Mouse (Mus musculus): Measurements from ENCODE around the gene Adtrp. TPM values are rescaled to one million over a fixed set of nuclear protein-coding genes. Genes with fewer than 3 reads are reported as not detected.

Gene Adtrp
- polyA plus RNA-seq, 1 experiment: not detected

- Histone ChIP-seq H3K4me3 (replicated peaks) (no peak overlapping the region), H3K36me3 (ENCODE audit: control insufficient read depth) (no peaks in the 10 kb centered on the region), H3K27me3 (ENCODE audit: control insufficient read depth) (no peaks in the 10 kb centered on the region), H3K9me3 (ENCODE audit: control insufficient read depth, low read length) (no peaks in the 10 kb centered on the region), H3K4me1 (ENCODE audit: control insufficient read depth) (no peaks in the 10 kb centered on the region)
- TF ChIP-seq TAL1 (IDR thresholded peaks at IDR 0.05; ENCODE audit: low read length) (no peak), GATA1 (IDR thresholded peaks at IDR 0.05; ENCODE audit: low read length) (no peak)
Observed at GRCm38 (mm10) chr13:41819918-41820317, 27.6 kb downstream of the Adtrp start.

DNA sequence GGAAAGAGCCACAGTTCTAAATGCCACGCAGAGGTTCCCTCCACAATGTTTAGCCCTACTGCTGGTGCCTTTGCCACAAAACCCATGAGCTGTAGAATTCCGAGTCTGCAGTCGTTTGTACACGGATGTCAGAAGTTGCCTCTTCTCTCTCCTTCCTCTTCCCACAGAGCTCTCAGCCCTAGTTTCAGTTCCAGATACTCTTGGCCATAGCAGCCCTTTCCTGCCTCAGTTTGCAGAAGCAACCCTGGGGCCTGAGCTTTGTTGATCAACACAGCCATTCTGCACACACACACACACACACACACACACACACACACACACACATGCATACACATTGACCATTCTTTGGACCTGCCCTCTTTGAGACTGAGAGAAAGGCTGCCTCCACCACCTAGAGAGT lies 28.0 kb downstream of the Adtrp start:
- no peaks in the 10 kb centered on the region for H3K9me3 ChIP-seq (ENCODE audit: control insufficient read depth, low read length)
- no peak overlapping the region for H3K4me3 ChIP-seq (replicated peaks)
- no peaks in the 10 kb centered on the region for H3K36me3 ChIP-seq (ENCODE audit: control insufficient read depth)
- H3K27me3 ChIP-seq (ENCODE audit: control insufficient read depth): no peaks in the 10 kb centered on the region
- TF ChIP-seq GATA1 (IDR thresholded peaks at IDR 0.05; ENCODE audit: low read length): no peak
- no peaks in the 10 kb centered on the region for H3K4me1 ChIP-seq (ENCODE audit: control insufficient read depth)

GRCm38 (mm10) chr13:41817583-41817982 lies 29.9 kb downstream of the Adtrp start:
- Histone ChIP-seq H3K27me3 (ENCODE audit: control insufficient read depth) (no peaks in the 10 kb centered on the region), H3K4me3 (replicated peaks) (no peak overlapping the region), H3K9me3 (ENCODE audit: control insufficient read depth, low read length) (no peaks in the 10 kb centered on the region), H3K36me3 (ENCODE audit: control insufficient read depth) (no peaks in the 10 kb centered on the region), H3K4me1 (ENCODE audit: control insufficient read depth) (no peaks in the 10 kb centered on the region)
- TF ChIP-seq GATA1 (IDR thresholded peaks at IDR 0.05; ENCODE audit: low read length) (no peak), TAL1 (IDR thresholded peaks at IDR 0.05; ENCODE audit: low read length) (no peak)

- Histone ChIP-seq H3K4me3 (replicated peaks) (no peak overlapping the region), H3K4me1 (ENCODE audit: control insufficient read depth) (no peaks in the 10 kb centered on the region), H3K9me3 (ENCODE audit: control insufficient read depth, low read length) (no peaks in the 10 kb centered on the region), H3K27me3 (ENCODE audit: control insufficient read depth) (no peaks in the 10 kb centered on the region), H3K36me3 (ENCODE audit: control insufficient read depth) (no peaks in the 10 kb centered on the region)
- no peak for TF ChIP-seq TAL1 (IDR thresholded peaks at IDR 0.05; ENCODE audit: low read length)
- no peak for TF ChIP-seq GATA1 (IDR thresholded peaks at IDR 0.05; ENCODE audit: low read length)
Observed at GRCm38 (mm10) chr13:41816643-41817042, 30.8 kb downstream of the Adtrp start.

GRCm38 (mm10) chr13:41810776-41811175 lies 36.7 kb downstream of the Adtrp start:
- Histone ChIP-seq H3K36me3 (ENCODE audit: control insufficient read depth) (no peaks in the 10 kb centered on the region), H3K9me3 (ENCODE audit: control insufficient read depth, low read length) (no peaks in the 10 kb centered on the region), H3K4me3 (replicated peaks) (no peak overlapping the region), H3K4me1 (ENCODE audit: control insufficient read depth) (no peaks in the 10 kb centered on the region), H3K27me3 (ENCODE audit: control insufficient read depth) (no peaks in the 10 kb centered on the region)
- TF ChIP-seq TAL1 (IDR thresholded peaks at IDR 0.05; ENCODE audit: low read length) (no peak), GATA1 (IDR thresholded peaks at IDR 0.05; ENCODE audit: low read length) (no peak)

- TF ChIP-seq TAL1 (IDR thresholded peaks at IDR 0.05; ENCODE audit: low read length) (no peak), GATA1 (IDR thresholded peaks at IDR 0.05; ENCODE audit: low read length) (no peak)
- Histone ChIP-seq H3K27me3 (ENCODE audit: control insufficient read depth) (no peaks in the 10 kb centered on the region), H3K4me3 (replicated peaks) (no peak overlapping the region)
Observed at GRCm38 (mm10) chr13:41807815-41808214, 39.7 kb downstream of the Adtrp start.

GRCm38 (mm10) chr13:41807300-41807699 lies 40.2 kb downstream of the Adtrp start:
- Histone ChIP-seq H3K27me3 (ENCODE audit: control insufficient read depth) (no peaks in the 10 kb centered on the region), H3K9me3 (ENCODE audit: control insufficient read depth, low read length) (no peaks in the 10 kb centered on the region), H3K4me1 (ENCODE audit: control insufficient read depth) (no peaks in the 10 kb centered on the region), H3K36me3 (ENCODE audit: control insufficient read depth) (no peaks in the 10 kb centered on the region), H3K4me3 (replicated peaks) (no peak overlapping the region)
- no peak for TF ChIP-seq TAL1 (IDR thresholded peaks at IDR 0.05; ENCODE audit: low read length)
- no peak for TF ChIP-seq GATA1 (IDR thresholded peaks at IDR 0.05; ENCODE audit: low read length)

More at GRCm38 (mm10) chr13:41807815-41808214, 39.7 kb downstream of the Adtrp start:
- Histone ChIP-seq H3K36me3 (ENCODE audit: control insufficient read depth) (no peaks in the 10 kb centered on the region), H3K4me1 (ENCODE audit: control insufficient read depth) (no peaks in the 10 kb centered on the region), H3K9me3 (ENCODE audit: control insufficient read depth, low read length) (no peaks in the 10 kb centered on the region)

GRCm38 (mm10) chr13:41805138-41805820 lies 42.2 kb downstream of the Adtrp start:
- Histone ChIP-seq H3K9me3 (ENCODE audit: control insufficient read depth, low read length) (no peaks in the 10 kb centered on the region), H3K27me3 (ENCODE audit: control insufficient read depth) (no peaks in the 10 kb centered on the region), H3K4me3 (replicated peaks) (no peak overlapping the region), H3K36me3 (ENCODE audit: control insufficient read depth) (no peaks in the 10 kb centered on the region), H3K4me1 (ENCODE audit: control insufficient read depth) (no peaks in the 10 kb centered on the region)
- TF ChIP-seq GATA1 (IDR thresholded peaks at IDR 0.05; ENCODE audit: low read length) (no peak), TAL1 (IDR thresholded peaks at IDR 0.05; ENCODE audit: low read length) (no peak)

- no peak for TF ChIP-seq TAL1 (IDR thresholded peaks at IDR 0.05; ENCODE audit: low read length)
- TF ChIP-seq GATA1 (IDR thresholded peaks at IDR 0.05; ENCODE audit: low read length): no peak
- Histone ChIP-seq H3K36me3 (ENCODE audit: control insufficient read depth) (no peaks in the 10 kb centered on the region), H3K4me1 (ENCODE audit: control insufficient read depth) (no peaks in the 10 kb centered on the region), H3K4me3 (replicated peaks) (no peak overlapping the region), H3K9me3 (ENCODE audit: control insufficient read depth, low read length) (no peaks in the 10 kb centered on the region), H3K27me3 (ENCODE audit: control insufficient read depth) (no peaks in the 10 kb centered on the region)
Observed at GRCm38 (mm10) chr13:41803656-41804265, 43.7 kb downstream of the Adtrp start.

Measured in erythroblast, embryonic 14.5 days (primary cell).